Mouse (Mus musculus) Muller cell, postnatal 12 days (primary cell): ENCODE data around the gene Fbxo40.
A peak's percentile ranks its signal among the peaks of the same experiment; 100 is the strongest.

Experiments used
- DNase-seq: peaks from one replicate; pipeline ENCODE4 v3.0.0-alpha.2; 2015; ENCODE audit errors: inconsistent ontology term

Fbxo40 gene

DNA sequence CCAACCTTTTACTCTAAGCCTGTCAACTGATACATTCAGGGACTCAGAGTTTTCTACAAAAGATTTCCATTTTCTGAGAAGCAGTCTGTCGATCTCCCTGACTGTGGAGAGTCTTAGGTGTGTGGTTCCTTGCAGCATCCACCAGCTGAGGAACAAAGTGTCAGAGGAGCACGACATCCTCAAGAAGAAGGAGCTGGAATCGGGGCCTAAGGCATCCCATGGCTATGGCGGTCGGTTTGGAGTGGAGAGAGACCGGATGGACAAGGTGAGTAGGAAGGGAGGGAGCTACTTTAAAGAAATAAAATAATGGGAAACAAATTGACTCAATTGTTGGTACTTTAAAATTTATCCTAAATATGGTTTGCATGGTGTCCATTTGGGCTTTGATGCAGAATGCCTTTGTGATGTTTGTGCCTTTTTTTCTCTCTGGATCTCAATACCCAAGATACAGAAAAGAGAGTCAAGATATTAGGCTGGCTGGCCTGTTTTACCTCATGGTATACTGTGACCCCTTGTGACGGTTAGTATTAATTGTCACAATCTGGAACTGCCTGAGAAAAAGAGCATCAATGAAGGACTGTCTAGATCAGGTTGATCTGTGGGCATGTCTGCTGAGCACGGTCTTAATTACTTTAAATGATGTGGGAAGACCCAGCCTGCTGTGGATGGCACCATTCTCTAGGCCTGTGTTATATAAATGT lies 43.7 kb downstream of the Fbxo40 start:
- no peak for DNase-seq

- no peak for DNase-seq
Measured at GRCm38 (mm10) chr16:36944895-36945424, 45.3 kb downstream of the Fbxo40 start.

- no peak for DNase-seq
Measured at GRCm38 (mm10) chr16:36943591-36943990, 46.7 kb downstream of the Fbxo40 start.

- DNase-seq = peak; percentile 58
Measured at GRCm38 (mm10) chr16:36941895-36942294, 48.4 kb downstream of the Fbxo40 start.

GRCm38 (mm10) chr16:36941137-36941727 lies 49.0 kb downstream of the Fbxo40 start:
- peak; percentile 29 for DNase-seq

GRCm38 (mm10) chr16:36935814-36936213 lies 54.5 kb downstream of the Fbxo40 start:
- DNase-seq = no peak

DNA sequence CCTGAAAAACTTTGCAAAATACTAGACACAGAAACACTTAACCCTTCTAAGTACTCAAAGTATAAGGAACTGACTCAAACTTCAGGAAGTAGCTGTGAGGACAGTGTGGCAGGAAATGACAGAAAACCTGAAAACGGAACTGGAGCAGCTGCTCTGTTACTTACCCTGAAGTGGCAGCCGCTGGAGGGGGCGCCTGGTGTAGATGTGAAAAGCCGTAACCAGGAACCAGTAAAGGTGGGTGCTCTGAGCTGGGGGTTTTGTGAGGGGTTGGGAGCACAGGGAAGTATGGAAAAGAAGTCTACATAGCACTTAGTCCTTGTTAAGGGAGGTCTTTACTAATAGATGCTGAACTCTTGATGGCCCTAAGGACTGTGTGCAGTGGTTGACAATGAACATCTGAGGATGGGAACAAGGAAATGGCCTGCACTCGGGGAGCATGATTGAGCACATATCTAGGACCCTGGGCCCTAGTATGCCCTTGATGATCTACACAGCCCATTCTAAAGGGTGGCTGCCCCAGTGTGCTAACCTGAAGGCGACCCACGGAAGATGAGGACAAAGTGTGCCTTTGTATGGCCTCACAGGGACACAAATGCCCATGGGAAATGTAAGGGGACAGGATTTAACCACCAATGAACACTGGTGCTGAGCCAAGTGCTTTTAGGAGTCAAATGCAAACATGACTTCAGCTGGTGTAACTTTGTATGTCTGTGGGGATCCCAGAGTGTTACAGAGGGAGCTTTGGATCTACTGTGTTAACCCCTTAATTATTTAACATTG lies 55.2 kb downstream of the Fbxo40 start, which contains the start of gene Hcls1:
Hcls1 (plus strand) TSS at position 143 of the 780 bp plus-strand sequence.
- no peak for DNase-seq

DNA sequence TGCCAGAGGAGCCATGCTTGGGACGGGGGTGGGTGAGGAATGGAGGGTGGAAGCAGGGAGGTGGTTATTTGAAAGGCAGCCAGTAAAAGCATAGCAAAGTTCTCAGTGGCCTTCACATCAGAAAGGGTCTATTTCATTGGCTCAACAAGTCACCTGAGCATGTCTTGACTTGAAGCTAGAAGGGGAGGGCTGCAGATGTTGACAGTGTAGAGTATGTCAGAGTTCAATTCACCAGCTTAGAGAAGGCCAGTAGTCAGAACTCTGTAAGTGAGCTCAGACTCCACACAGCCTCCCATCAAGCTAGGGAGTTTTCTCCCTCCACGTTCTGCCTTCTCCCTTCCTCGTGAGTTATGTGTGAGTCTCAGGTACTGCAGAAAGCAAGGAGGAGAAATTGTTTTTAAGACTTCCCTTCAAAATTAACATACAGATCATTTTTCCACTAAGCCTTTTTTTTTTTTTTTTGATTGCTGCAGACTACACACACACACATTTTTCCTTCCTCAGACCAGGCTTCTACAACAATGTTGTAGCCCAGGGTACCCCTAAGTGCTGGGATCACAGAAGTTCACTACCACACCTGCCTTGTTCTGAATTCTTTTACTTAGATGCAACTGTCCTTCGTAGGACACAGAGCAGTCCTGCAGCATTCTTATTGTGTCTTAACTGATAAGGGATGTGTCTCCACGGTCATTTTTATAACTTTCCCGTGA lies 56.0 kb downstream of the Fbxo40 start:
- no peak for DNase-seq

GRCm38 (mm10) chr16:36932546-36932945 lies 57.7 kb downstream of the Fbxo40 start:
- no peak for DNase-seq

DNA sequence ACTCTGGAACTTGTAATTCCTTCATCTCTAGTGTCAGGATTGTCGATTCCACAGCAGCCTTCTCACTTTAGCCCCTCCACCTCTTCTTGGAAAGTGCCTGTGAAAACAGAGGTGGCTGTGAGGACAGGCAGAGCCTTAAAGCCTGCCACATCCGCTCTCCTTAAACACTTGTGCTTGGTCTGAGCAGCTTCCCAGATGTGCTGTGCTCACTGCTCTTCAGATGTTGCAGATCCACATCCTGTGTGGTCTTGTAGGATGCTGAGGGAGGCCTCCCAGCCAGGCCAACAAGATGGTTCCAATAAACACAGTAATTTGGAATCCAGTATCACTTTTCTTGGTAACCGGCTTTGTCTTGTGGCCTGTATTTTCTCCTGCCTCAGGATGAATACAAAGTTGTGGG lies 58.3 kb downstream of the Fbxo40 start:
- no peak for DNase-seq

GRCm38 (mm10) chr16:36931381-36931780 lies 58.9 kb downstream of the Fbxo40 start:
- DNase-seq = no peak

GRCm38 (mm10) chr16:36930231-36931136 lies 59.8 kb downstream of the Fbxo40 start:
- no peak for DNase-seq

GRCm38 (mm10) chr16:36929216-36929615 lies 61.1 kb downstream of the Fbxo40 start:
- no peak for DNase-seq

DNA sequence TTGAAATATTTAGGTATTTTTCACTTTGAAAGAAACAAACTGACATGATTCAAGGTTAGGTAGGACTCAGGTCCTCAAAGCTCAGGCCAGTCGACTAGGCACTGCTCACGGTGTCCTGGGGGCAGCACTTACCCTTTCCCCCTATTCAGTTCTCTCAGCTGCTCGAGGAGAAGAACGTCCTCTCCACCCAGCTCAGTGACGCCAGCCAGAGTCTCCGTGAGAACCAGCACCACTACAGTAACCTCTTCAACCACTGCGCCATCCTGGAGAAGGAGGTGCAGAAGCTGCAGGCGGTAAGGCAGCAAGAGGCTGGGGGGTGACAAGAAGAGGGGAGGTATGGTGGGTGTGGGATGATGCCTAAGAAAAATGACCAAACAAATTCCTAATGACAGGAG lies 62.2 kb downstream of the Fbxo40 start:
- no peak for DNase-seq

DNA sequence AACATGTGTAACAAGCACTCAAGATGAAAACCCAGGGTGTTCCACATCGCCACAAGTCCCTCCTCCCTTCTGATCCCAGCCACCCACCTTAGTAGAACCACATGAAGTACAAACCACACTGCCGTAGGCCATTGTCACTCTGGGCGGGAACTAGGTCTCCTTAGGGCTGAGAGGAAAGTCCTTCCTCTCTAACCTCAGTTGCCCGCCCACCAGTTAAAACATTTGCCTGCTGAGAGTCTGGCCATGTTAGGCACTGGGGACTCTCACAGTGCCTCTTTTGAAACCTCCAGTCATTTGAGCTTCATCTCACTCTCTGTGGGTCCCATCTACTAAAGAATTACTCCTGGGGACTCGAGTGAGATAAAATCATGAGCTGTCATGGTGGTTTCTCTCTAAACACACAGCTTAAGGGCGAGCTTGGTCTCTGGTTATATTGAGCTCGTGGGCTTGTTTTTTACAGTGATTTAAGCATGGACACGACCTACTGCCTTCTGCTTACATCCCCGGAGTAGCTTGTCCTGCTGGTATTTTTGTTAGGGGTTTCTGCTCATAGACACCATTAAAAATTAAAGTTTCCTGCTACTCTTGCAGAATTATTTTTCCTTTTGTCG lies 62.7 kb downstream of the Fbxo40 start:
- DNase-seq = no peak

DNA sequence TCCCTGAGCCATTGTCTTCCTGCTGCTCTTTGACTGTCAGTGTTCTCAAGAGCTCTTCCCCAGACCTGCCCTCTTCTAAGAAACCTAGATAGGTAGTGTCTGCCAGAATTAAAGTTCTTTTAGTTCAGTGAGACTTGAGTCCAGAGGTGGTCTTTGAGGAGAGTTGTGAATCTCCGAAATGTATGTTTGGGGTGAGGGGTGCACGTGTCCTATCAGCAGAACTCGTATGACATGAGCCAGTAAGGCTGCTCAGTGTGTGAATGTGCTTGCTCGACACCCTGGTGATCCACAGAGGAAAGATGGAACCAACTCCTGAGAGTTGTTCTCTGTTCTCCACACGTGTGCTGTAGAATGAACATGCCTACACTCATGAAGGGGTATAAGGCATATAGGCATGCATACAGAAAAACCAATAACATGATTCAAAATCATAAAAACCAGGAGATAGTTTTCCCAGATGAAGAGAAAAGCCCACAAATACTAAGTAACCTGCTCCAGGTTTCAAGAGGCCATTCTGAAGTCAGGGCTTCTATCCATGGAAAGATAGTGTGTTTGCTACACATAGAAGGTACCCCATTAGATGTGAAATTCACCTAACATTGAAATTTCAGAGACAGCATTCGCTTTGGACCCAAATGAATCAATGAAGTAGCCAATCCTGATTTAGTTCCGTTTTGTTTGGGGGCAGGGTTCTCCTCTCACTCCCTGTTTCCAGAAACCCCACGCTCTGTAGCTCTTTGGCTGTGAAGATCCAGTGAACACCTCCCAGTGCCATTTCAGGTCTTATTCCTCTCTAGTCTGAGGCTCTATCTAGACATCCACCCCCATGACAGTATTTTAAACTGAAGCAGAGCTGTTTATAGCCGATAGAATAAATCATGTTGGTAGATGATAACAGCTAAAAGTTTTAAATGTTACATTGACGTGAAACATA lies 63.5 kb downstream of the Fbxo40 start:
- DNase-seq = no peak

GRCm38 (mm10) chr16:36925797-36926196 lies 64.5 kb downstream of the Fbxo40 start:
- no peak for DNase-seq

DNA sequence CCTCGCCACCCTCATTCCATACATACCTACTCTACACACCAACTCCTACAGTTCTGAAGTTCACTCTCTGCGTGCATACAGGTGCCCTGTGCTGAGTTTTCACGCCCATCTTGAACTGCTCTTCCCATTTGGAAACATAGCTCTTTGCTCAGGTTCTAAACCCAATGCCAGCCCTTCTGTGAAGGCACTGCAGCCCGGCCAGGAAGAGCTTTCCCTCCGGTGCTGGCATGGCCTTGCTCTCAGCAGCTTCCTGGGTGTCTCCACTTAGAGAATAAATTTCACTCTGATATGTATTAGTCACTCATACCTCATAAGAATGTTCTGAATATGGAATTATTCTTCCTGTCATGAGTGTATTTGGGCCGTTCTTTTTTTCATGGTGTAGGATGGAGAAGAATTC lies 64.9 kb downstream of the Fbxo40 start:
- no peak for DNase-seq

- no peak for DNase-seq
Measured at GRCm38 (mm10) chr16:36924312-36924711, 66.0 kb downstream of the Fbxo40 start.
